Mouse (Mus musculus): ENCODE measurements at regions not wholly inside any gene's neighbourhood (a gene's known extent, or its start where the extent isn't known, plus 50 kb on each side); places are given as distances from the start of the nearest gene placed in this dataset.

DNA sequence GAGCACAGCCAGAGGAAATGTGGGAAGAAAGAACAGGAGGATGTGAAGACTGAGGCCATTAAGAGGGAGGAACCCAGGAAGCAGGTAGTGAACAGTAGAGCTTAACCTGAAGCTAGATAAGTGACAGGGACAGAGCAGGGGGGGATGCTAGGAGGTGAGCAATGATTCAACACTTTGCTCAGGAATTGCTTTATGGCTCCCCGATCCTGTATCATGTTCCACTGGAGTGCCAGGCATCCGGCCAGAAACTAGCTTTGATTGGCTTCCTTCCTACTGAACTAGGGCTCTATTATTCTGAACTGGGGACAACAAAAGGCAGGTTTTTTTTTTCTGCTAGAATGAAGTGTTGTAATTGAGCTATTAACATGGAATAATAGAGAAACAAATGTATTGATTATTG is 493.1 kb upstream of the Fat3 start:
- DNase-seq (ENCODE audit: inconsistent ontology term): peak; percentile 16

- no peak for DNase-seq (ENCODE audit: inconsistent ontology term)
Observed at GRCm38 (mm10) chr9:16988114-16988513, 487.0 kb upstream of the Fat3 start.

DNA sequence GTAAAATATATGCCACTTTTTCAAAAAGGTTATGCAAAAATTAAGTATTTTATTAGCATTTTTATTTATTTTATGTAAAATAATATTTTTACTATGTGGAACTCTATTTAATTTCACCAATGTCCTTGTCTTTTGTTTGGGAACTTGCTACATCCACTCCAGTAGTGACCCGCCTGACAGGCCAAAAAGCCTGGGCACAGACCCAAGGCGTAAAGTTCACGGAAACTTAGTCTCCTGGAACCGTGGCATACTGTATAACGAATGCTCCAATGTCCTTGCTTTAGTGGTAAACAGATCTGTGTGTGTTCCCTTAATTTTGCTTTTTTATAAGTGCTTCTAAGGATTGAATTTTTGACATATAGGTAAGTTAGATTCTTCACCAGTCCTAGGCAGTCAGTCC is 476.2 kb upstream of the Fat3 start:
- no peak for DNase-seq (ENCODE audit: inconsistent ontology term)

DNA sequence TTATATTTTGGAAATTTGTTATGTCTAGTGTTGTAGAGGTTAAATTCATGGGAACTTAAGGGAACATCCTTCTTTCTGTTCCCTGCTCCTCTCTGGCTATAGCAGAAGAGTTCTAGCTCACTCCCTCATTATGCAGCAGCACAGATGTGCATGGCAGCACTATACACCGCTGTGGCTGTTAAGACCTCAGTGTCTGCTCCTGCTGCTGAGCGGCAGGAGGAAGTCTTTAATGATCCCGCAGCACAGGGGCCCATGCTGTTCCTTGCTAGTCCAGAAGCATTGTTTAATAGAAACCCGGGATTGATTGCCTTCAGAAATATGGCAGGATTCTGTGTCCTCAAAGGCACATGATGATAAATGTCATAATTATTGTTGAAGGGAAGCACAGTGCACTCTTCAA is 469.3 kb upstream of the Fat3 start:
- DNase-seq (ENCODE audit: inconsistent ontology term): no peak

- DNase-seq (ENCODE audit: inconsistent ontology term): no peak
Observed at GRCm38 (mm10) chr9:16933602-16934001, 432.5 kb upstream of the Fat3 start.

- no peak for DNase-seq (ENCODE audit: inconsistent ontology term)
Observed at GRCm38 (mm10) chr9:16931586-16931985, 430.5 kb upstream of the Fat3 start.

GRCm38 (mm10) chr9:16926315-16926984 is 425.4 kb upstream of the Fat3 start:
- no peak for DNase-seq (ENCODE audit: inconsistent ontology term)

- no peak for DNase-seq (ENCODE audit: inconsistent ontology term)
Observed at GRCm38 (mm10) chr9:16925279-16925678, 424.2 kb upstream of the Fat3 start.

GRCm38 (mm10) chr9:16906155-16906554 is 405.1 kb upstream of the Fat3 start:
- no peak for DNase-seq (ENCODE audit: inconsistent ontology term)

- DNase-seq (ENCODE audit: inconsistent ontology term): no peak
Observed at GRCm38 (mm10) chr9:16899060-16899459, 398.0 kb upstream of the Fat3 start.

DNA sequence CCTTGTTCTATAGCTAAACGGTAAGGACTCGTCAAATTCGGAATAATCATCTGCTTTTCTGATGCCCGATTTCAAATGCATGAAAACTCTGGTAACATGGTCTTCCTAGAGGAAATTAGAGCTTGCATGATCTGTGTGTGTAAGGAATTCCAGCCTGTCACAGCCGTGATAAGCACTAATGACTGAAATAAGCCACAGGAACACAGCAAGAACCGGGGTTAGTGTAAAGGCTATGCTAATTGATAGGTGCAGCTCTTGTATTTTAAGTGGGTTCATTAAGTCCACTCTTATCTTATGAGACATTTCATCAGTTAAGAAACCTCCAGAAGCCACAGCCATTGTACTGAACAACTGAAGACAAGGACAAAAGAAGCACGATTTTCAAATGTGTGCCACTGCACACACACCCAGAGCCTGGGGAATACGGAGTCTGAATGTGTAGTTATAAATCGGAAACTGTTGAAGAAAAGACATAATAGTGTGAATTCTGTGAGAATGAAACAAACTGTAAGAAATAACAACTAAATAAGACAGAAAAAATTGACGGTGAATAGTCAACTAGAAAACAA is 351.5 kb upstream of the Fat3 start:
- DNase-seq (ENCODE audit: inconsistent ontology term): no peak

- no peak for DNase-seq (ENCODE audit: inconsistent ontology term)
Observed at GRCm38 (mm10) chr9:16808494-16808893, 307.4 kb upstream of the Fat3 start.

DNA sequence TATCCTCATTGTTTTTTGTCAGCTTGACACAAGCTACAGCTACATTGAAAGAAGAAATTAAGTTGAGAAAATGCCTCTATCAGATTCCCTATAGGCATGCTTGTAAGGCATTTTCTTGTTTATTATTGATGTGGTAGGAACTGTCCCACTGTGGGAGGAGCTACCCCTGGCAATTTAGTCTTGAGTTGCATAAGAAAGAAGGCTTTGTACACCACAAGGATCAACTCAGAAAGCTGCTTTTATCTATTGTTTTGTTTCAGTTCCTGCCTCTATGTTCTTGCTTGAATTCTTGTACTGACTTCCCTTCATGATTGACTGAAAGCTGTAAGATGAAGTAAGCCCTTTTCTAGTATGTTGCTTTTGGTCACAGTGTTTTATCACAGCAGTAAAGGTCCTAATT is 271.8 kb upstream of the Fat3 start:
- no peak for DNase-seq (ENCODE audit: inconsistent ontology term)

GRCm38 (mm10) chr9:16727653-16728052 is 226.6 kb upstream of the Fat3 start:
- DNase-seq (ENCODE audit: inconsistent ontology term): no peak

- no peak for DNase-seq (ENCODE audit: inconsistent ontology term)
Observed at GRCm38 (mm10) chr9:16702431-16702830, 201.3 kb upstream of the Fat3 start.

- no peak for DNase-seq (ENCODE audit: inconsistent ontology term)
Observed at GRCm38 (mm10) chr9:16661527-16661926, 160.4 kb upstream of the Fat3 start.

DNA sequence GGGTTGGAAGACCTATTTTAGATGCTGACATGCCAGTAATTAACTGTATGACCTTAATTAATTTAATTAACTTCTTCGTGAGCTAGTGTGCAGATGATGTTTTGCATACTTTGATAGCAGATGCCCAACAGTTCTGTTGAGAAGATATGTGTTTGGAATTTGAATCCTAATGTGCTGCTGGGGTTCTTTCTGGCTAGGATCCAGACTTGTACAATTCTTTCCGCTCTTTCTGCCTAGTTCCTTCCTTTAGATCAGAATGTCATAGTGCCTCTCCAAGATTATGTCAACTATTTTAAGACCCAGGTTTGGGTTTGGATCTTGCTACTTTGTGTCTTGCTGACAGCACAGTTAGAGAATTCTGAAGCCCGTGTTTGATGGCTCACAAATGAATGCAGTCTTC is 159.9 kb upstream of the Fat3 start:
- DNase-seq (ENCODE audit: inconsistent ontology term): peak; percentile 9

Measured in Muller cell, postnatal 12 days (primary cell).